Mouse (Mus musculus) gastrocnemius, adult 2 months (tissue): ENCODE data around the gene Dclre1a. TPM values are rescaled to one million over a fixed set of nuclear protein-coding genes. Genes with fewer than 3 reads are reported as not detected.
A peak's percentile ranks its signal among the peaks of the same experiment; 100 is the strongest.

Experiments used
- DNase-seq: peaks from one replicate; pipeline ENCODE4 v3.0.0; 2022
- H3K27ac ChIP-seq: fragments of 200-600 bp; 2 replicates; pipeline ENCODE4 v1.8.1; 2022; ENCODE audit warnings: mild to moderate bottlenecking
- H3K4me3 ChIP-seq: fragments of 200-600 bp; 2 replicates; pipeline ENCODE4 v1.8.1; 2022; ENCODE audit warnings: mild to moderate bottlenecking, moderate library complexity
- CTCF ChIP-seq: fragments of 200-600 bp; IDR thresholded peaks from 2 replicates; pipeline ENCODE4 v1.8.1; 2022; ENCODE audit warnings: antibody characterized with exemption, mild to moderate bottlenecking, moderate library complexity
- intact Hi-C: fragments of 180-260 bp; cut with DNase I; formaldehyde crosslinking; loops from one replicate; pipeline ENCODE4 v1.15.1; 2025
- total RNA-seq, 2 experiments: library from RNA; stranded (reverse); gene quantifications; 2 replicates each; pipeline ENCODE4 v1.2.3; 2021

Gene Dclre1a
- total RNA-seq, 2 experiments from 2014 or later, result 3.3 to 4.7 TPM

DNA sequence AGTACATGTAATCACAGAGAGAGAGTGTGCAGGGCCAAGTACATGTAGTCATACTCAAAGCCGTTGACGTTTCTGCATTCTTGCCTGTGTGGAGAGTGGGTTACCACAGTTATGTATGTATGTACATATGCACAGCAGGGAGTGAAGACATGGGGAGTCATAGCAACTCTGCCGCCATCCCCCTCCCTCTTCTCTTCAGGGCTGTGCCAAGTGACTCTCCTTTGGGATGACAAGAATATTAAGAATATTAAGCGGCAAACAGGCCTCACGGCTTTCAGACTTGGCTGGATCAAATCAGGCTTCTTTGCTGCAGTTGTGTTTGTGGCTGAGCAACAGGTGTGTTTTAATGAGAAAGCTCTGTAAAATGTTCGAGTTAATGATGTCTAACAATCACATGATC is 58.4 kb downstream of the Dclre1a start:
- no peak overlapping the region for H3K27ac ChIP-seq
- DNase-seq, result no peak
- no peak for TF ChIP-seq CTCF
- H3K4me3 ChIP-seq, result no peak overlapping the region
- intact Hi-C loops, result no loop called here

- Histone ChIP-seq H3K4me3 (no peak overlapping the region), H3K27ac (no peak overlapping the region)
- intact Hi-C loops, result no loop called here
- no peak for TF ChIP-seq CTCF
- no peak for DNase-seq
These were observed 60.7 kb downstream of the Dclre1a start for GRCm38 (mm10) chr19:56487339-56487738.

DNA sequence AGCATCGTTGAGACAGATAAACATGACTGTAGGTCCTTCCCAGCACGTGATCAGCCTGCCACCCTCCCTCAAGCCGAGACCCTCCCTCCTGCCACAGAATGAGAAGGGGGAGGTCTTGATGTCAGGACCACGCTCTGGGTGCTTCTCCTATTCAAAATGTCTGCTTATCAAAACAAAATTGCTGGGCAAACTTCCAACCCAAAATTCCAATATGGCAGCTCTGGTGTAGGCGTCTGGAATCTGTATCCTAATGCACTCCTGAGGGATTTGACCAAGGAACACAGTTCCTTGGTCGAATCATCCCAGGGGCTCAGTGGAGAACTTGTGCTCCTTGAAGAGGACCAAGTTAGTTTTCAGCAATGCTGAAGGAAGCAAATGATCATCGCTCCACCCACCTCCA is 61.1 kb downstream of the Dclre1a start:
- no peak for DNase-seq
- intact Hi-C loops, result no loop called here
- TF ChIP-seq CTCF, result no peak
- no peak overlapping the region for H3K27ac ChIP-seq
- H3K4me3 ChIP-seq, result no peak overlapping the region

- H3K4me3 ChIP-seq, result peak overlapping the region; percentile 24; the same call in 1 of the 2 replicates
- peak; percentile 23 for DNase-seq
- H3K27ac ChIP-seq, result no peak overlapping the region; the same call in 1 of the 2 replicates
- intact Hi-C loops, result no loop called here
- no peak for TF ChIP-seq CTCF
These were observed 62.4 kb downstream of the Dclre1a start for GRCm38 (mm10) chr19:56485376-56486271.

DNA sequence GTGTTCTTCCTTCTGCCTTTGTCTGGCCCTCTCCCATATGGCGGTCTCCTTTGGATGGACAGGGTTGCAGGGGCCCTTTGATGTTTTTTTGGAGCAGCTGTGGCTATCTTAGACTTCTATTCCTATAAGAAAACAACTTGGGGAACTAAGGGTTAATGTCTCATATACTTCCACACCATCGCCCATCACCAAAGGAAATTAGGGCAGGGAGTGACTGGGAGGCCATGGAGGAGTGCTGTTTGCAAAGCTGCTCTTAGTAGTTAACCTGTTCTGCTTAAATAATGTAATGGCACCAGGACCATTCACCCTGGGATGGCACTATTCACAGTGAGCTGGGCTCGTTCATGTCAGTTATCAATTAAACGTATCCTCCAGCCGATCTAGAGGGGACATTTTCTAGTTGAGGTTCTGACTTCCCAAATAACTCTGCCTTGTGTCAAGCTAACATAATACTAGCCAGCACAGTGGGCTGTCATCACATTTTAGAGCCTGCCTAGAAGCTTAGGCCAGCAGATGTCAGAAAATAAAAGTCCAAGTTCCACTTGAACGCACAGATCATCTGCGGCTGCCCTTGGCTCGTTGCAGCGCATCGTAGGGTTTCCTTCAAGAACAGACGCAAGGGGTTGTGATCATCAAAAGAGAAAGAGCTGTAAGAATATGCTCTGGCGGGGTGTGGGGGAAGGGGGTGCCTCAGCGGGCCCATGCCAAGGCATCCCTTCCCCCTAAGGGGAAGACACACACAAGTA is 63.2 kb downstream of the Dclre1a start:
- Histone ChIP-seq H3K27ac (no peak overlapping the region), H3K4me3 (0 out of 2 replicates have a peak overlapping the region, but pooled peaks have one; percentile 24)
- intact Hi-C loops, result no loop called here
- DNase-seq, result no peak
- no peak for TF ChIP-seq CTCF

Other genes starting within 250 kb of the Dclre1a start
- gene Nrap, start 158.2 kb downstream of the Dclre1a start, total RNA-seq, result 100 to 1,000 TPM; 675 to 914 TPM
- gene Casp7, start 151.1 kb downstream of the Dclre1a start, total RNA-seq, result 1 to 10 TPM; 2.4 to 4.9 TPM
- gene Plekhs1, start 86.6 kb downstream of the Dclre1a start, total RNA-seq, result under 1 TPM in 1 of 2 experiments, not detected in 1; 0.20 TPM
- 1 to 10 TPM; 7.2 to 10.0 TPM for gene Nhlrc2, start within 50 bp of the Dclre1a start, total RNA-seq
- gene Adrb1, start 174.0 kb upstream of the Dclre1a start, total RNA-seq, result under 1 TPM; 0.11 to 0.13 TPM